Mouse (Mus musculus): ENCODE results near the gene Angel2.

- TF ChIP-seq CTCF (IDR thresholded peaks at IDR 0.05; ENCODE audit: low read depth), result no peak
- TF ChIP-seq EP300 (IDR thresholded peaks at IDR 0.05; ENCODE audit: low read depth), result no peak
Observed at GRCm38 (mm10) chr1:190974833-190975232, 49.9 kb downstream of the Angel2 start.
